In genomic region chr9:57683520-57683919, GRCm38 (mm10) we compare ENCODE assay signal across 25 mouse cellular contexts. TPM values are rescaled to one million over a fixed set of nuclear protein-coding genes. Genes with fewer than 3 reads are reported as not detected.
DNase-seq lines count a peak whose midpoint lies in the region; TF ChIP-seq lines count a peak whose summit lies in the region.
"Had no signal": no experiment of that assay in that cellular context is flagged by ENCODE, and none has a peak within 500 bp of the region (broad histone marks: within the 10 kb centered on the region; RNA-seq: fewer than 3 reads in every experiment).

TSS of gene Cyp1a2 (minus strand) at chr9:57683703.

- H3K36me3 ChIP-seq in liver, adult 2 months (ENCODE audit: control insufficient read depth, insufficient read depth, low read length) = peaks cover 11% of the 10 kb centered on the region
- H3K36me3 ChIP-seq: embryonic facial prominence, embryonic 13.5 days; embryonic facial prominence, embryonic 15.5 days; forebrain, embryonic 10.5 days; forebrain, embryonic 12.5 days had no signal

- 30% methylated on average over 5 of the region's 5 CpGs for WGBS in liver, adult 2 months

- peak within 1 kb of the TSS; percentile 73 for H3K9ac ChIP-seq in liver, adult 2 months (ENCODE audit: low read depth, low read length)
- H3K9ac ChIP-seq: embryonic facial prominence, embryonic 13.5 days; embryonic facial prominence, embryonic 15.5 days; forebrain, embryonic 12.5 days had no signal

- peak; percentile 42; the same call in 1 of the 2 replicates for TF ChIP-seq POLR2A in liver, adult 2 months (IDR thresholded peaks at IDR 0.05; ENCODE audit: extremely low read depth, insufficient read depth, low read length)

- H3K79me2 ChIP-seq in liver, adult 2 months (ENCODE audit: control insufficient read depth, insufficient read depth, low read length) = no peaks in the 10 kb centered on the region; the same call in 1 of the 2 replicates

- no peak for TF ChIP-seq CTCF in liver, adult 2 months (IDR thresholded peaks at IDR 0.05; ENCODE audit: low read depth, low read length)

- peak within 1 kb of the TSS; percentile 79 for H3K27ac ChIP-seq in liver, adult 2 months (replicated peaks; ENCODE audit: insufficient read depth, low read depth, low read length)
- H3K27ac ChIP-seq: embryonic facial prominence, embryonic 13.5 days; embryonic facial prominence, embryonic 15.5 days; forebrain, embryonic 10.5 days; forebrain, embryonic 12.5 days had no signal

- peaks cover 29% of the 10 kb centered on the region for H3K4me1 ChIP-seq in liver, adult 2 months (ENCODE audit: control insufficient read depth, insufficient read depth, low read length)
- H3K4me1 ChIP-seq: embryonic facial prominence, embryonic 13.5 days; embryonic facial prominence, embryonic 15.5 days; forebrain, embryonic 10.5 days; forebrain, embryonic 12.5 days had no signal

- no peaks in the 10 kb centered on the region for H3K27me3 ChIP-seq in liver, adult 2 months (ENCODE audit: control insufficient read depth, insufficient read depth, low read length)
- H3K27me3 ChIP-seq: embryonic facial prominence, embryonic 13.5 days; embryonic facial prominence, embryonic 15.5 days; forebrain, embryonic 12.5 days had no signal

- H3K4me3 ChIP-seq in liver, adult 2 months (ENCODE audit: insufficient read depth, low read depth, low read length) = peak within 1 kb of the TSS; percentile 52
- H3K4me3 ChIP-seq: embryonic facial prominence, embryonic 13.5 days; embryonic facial prominence, embryonic 15.5 days; erythroblast, embryonic 14.5 days; forebrain, embryonic 10.5 days; forebrain, embryonic 12.5 days had no signal

- DNase-seq in adrenal gland, postnatal 14 days = no peak
- no peak for DNase-seq in adrenal gland, adult 8-10 months
- peak; percentile 89 for DNase-seq in liver, adult 2 months (ENCODE audit: extremely low read depth, low read depth, low spot score)
- no peak for DNase-seq in liver
- DNase-seq: adrenal gland, postnatal 25 days; cerebellum, adult 11 months; cerebellum, adult 18-20 months; cerebellum, adult 8-10 months; cerebellum, adult 9-11 months; cerebellum, postnatal 14 days; cerebellum, postnatal 36 days; embryo, embryonic 11 days had no signal

RNA-seq across cellular contexts. Expression of gene Cyp1a2, which starts in this region (rescaled TPM):
- 1.5 and 43.1 TPM in 2 replicates for total RNA-seq in adrenal gland, postnatal 14 days (2021)
- total RNA-seq in adrenal gland, adult 8-10 months (2022) = under 1 TPM in 2 of 4 experiments, not detected in 2; 0.19 to 0.49 TPM
- total RNA-seq in liver, adult 2 months (2014; rRNA removed) = 495 and 621 TPM in 2 replicates
- 954 and 976 TPM in 2 replicates for polyA plus RNA-seq in liver, adult 2 months (2012; rRNA removed)
- total RNA-seq: adrenal gland, postnatal 25 days; common myeloid progenitor, adult 5-6 weeks; MEL had no signal
- polyA plus RNA-seq: brain, embryonic 14.5 days; C2C12; embryonic facial prominence, embryonic 11.5 days; embryonic facial prominence, embryonic 13.5 days; embryonic facial prominence, embryonic 15.5 days; erythroblast, embryonic 14.5 days; forebrain, embryonic 10.5 days; forebrain, embryonic 12.5 days; forebrain, embryonic 14.5 days; forebrain, embryonic 16.5 days; frontal cortex, adult 2 months had no signal
